ENCODE assay signal across 15 mouse cellular contexts in genomic region chr7:141064175-141064574, GRCm38 (mm10). TPM values are rescaled to one million over a fixed set of nuclear protein-coding genes. Genes with fewer than 3 reads are reported as not detected.
DNase-seq lines count a peak whose midpoint lies in the region; ATAC-seq and TF ChIP-seq lines count a peak whose summit lies in the region.
"Had no signal": no experiment of that assay in that cellular context is flagged by ENCODE, and none has a peak within 500 bp of the region (broad histone marks: within the 10 kb centered on the region; RNA-seq: fewer than 3 reads in every experiment).

No protein-coding gene starts in this region.

- DNase-seq in lung, postnatal 10 days, result peak; percentile 49
- no peak for DNase-seq in lung, adult 2 months
- peak; percentile 68 for DNase-seq in ZHBTc4 (ENCODE audit: low read depth, low spot score)
- DNase-seq in liver, result peak; percentile 57
- DNase-seq in adrenal gland, postnatal 36 days, result no peak
- no peak for DNase-seq in forebrain, embryonic 14.5 days (ENCODE audit: low spot score)
- no peak for DNase-seq in Muller cell, postnatal 12 days (ENCODE audit: inconsistent ontology term)
- DNase-seq: cerebellum, postnatal 25 days; midbrain, embryonic 14.5 days had no signal

- TF ChIP-seq POLR2A in lung, adult 2 months (IDR thresholded peaks at IDR 0.05; ENCODE audit: borderline replicate concordance, extremely low read depth, low read depth, low read length), result no peak

- H3K4me3 ChIP-seq in lung, adult 2 months (replicated peaks; ENCODE audit: extremely low read depth, low read depth, low read length), result no peak overlapping the region
- no peak overlapping the region for H3K4me3 ChIP-seq in stomach, embryonic 16.5 days (replicated peaks; ENCODE audit: low read length)
- H3K4me3 ChIP-seq in forebrain, embryonic 14.5 days (ENCODE audit: low read depth, low read length), result no peak overlapping the region

- H3K9ac ChIP-seq in stomach, embryonic 16.5 days (ENCODE audit: low read length), result no peak overlapping the region
- H3K9ac ChIP-seq in forebrain, embryonic 14.5 days (ENCODE audit: low read length), result no peak overlapping the region

- ATAC-seq in stomach, embryonic 16.5 days (ENCODE audit: insufficient read depth, low FRiP score), result 0 out of 2 replicates have a peak, but pooled peaks have one; percentile 22
- ATAC-seq in forebrain, embryonic 14.5 days, result no peak

- no peaks in the 10 kb centered on the region for H3K27me3 ChIP-seq in stomach, embryonic 16.5 days (ENCODE audit: control insufficient read depth, insufficient read depth, low read length)
- H3K27me3 ChIP-seq in forebrain, embryonic 14.5 days (replicated peaks; ENCODE audit: control insufficient read depth, insufficient read depth, low read length), result no peaks in the 10 kb centered on the region

- WGBS in lung, adult 2 months, result 54% methylated on average over 7 of the region's 7 CpGs
- 67% methylated on average over 7 of the region's 7 CpGs for WGBS in stomach, embryonic 16.5 days
- 93% methylated on average over 7 of the region's 7 CpGs for WGBS in forebrain, embryonic 14.5 days

- no peaks in the 10 kb centered on the region for H3K36me3 ChIP-seq in stomach, embryonic 16.5 days (ENCODE audit: control insufficient read depth, insufficient read depth, low read length)
- H3K36me3 ChIP-seq in forebrain, embryonic 14.5 days (ENCODE audit: control insufficient read depth, insufficient read depth, low read length), result peaks cover 54% of the 10 kb centered on the region

- H3K4me2 ChIP-seq in stomach, embryonic 16.5 days (ENCODE audit: low read depth, low read length), result no peak overlapping the region
- H3K4me2 ChIP-seq in forebrain, embryonic 14.5 days (ENCODE audit: low read length), result no peak overlapping the region

- H3K27ac ChIP-seq in stomach, embryonic 16.5 days (ENCODE audit: low read length), result no peak overlapping the region
- H3K27ac ChIP-seq in forebrain, embryonic 14.5 days (ENCODE audit: low read depth, low read length), result no peak overlapping the region

- no peak for TF ChIP-seq CTCF in lung, adult 2 months (IDR thresholded peaks at IDR 0.05; ENCODE audit: insufficient read depth, low read length)

- H3K9me3 ChIP-seq in stomach, embryonic 16.5 days (replicated peaks; ENCODE audit: control insufficient read depth, low read length), result no peaks in the 10 kb centered on the region
- H3K9me3 ChIP-seq in forebrain, embryonic 14.5 days (replicated peaks; ENCODE audit: control insufficient read depth, low read length), result no peaks in the 10 kb centered on the region

- peaks cover 2% of the 10 kb centered on the region; the same call in 1 of the 2 replicates for H3K4me1 ChIP-seq in lung, adult 2 months (ENCODE audit: control insufficient read depth, insufficient read depth, low read length)
- peaks cover 6% of the 10 kb centered on the region for H3K4me1 ChIP-seq in stomach, embryonic 16.5 days (ENCODE audit: control insufficient read depth, insufficient read depth, low read length)
- peaks cover 17% of the 10 kb centered on the region; the same call in 1 of the 2 replicates for H3K4me1 ChIP-seq in forebrain, embryonic 14.5 days (ENCODE audit: control insufficient read depth, insufficient read depth, low read length)

RNA-seq across cellular contexts. Expression of gene B4galnt4, which starts 3.3 kb away (rescaled TPM):
- 0.33 and 0.36 TPM in 2 replicates for polyA plus RNA-seq in lung, adult 2 months (2012; rRNA removed)
- 4.9 and 5.1 TPM in 2 replicates for polyA plus RNA-seq in stomach, embryonic 16.5 days (2015; fragmentation: Nextera tagmentation; extraction: Ambion mirVana)
- under 1 TPM; 0.83 to 0.95 TPM for total RNA-seq in adrenal gland, postnatal 36 days (2021)
- polyA plus RNA-seq in forebrain, embryonic 14.5 days (2014; fragmentation: Nextera tagmentation; extraction: Ambion mirVana), result 29.1 and 29.5 TPM in 2 replicates
- total RNA-seq: gastrocnemius, adult 18-20 months had no signal

RNA-seq across cellular contexts. Expression of gene Pkp3, which starts 13.8 kb away (rescaled TPM):
- 23.8 and 47.7 TPM in 2 replicates for polyA plus RNA-seq in lung, adult 2 months (2012; rRNA removed)
- polyA plus RNA-seq in stomach, embryonic 16.5 days (2015; fragmentation: Nextera tagmentation; extraction: Ambion mirVana), result 74.2 and 103 TPM in 2 replicates
- total RNA-seq in adrenal gland, postnatal 36 days (2021), result 1 to 10 TPM; 1.4 to 1.5 TPM
- not detected in 2 replicates for polyA plus RNA-seq in forebrain, embryonic 14.5 days (2014; fragmentation: Nextera tagmentation; extraction: Ambion mirVana)
- total RNA-seq: gastrocnemius, adult 18-20 months had no signal
- polyA plus RNA-seq: midbrain, embryonic 14.5 days; neural tube, embryonic 14.5 days had no signal

RNA-seq across cellular contexts. Expression of gene Gm17387, which starts 35.2 kb away (rescaled TPM):
- polyA plus RNA-seq in lung, adult 2 months (2012; rRNA removed), result not detected in 2 replicates
- not detected in 2 replicates for polyA plus RNA-seq in stomach, embryonic 16.5 days (2015; fragmentation: Nextera tagmentation; extraction: Ambion mirVana)
- total RNA-seq in adrenal gland, postnatal 36 days (2021), result not detected
- polyA plus RNA-seq in forebrain, embryonic 14.5 days (2014; fragmentation: Nextera tagmentation; extraction: Ambion mirVana), result not detected in 2 replicates
- total RNA-seq: gastrocnemius, adult 18-20 months had no signal
- polyA plus RNA-seq: heart, embryonic 16.5 days; limb, embryonic 11.5 days; midbrain, embryonic 14.5 days; neural tube, embryonic 14.5 days; stomach, embryonic 14.5 days had no signal

RNA-seq across cellular contexts. Expression of gene Sigirr, which starts 36.2 kb away (rescaled TPM):
- polyA plus RNA-seq in lung, adult 2 months (2012; rRNA removed), result 40.5 and 40.6 TPM in 2 replicates
- 14.1 and 14.7 TPM in 2 replicates for polyA plus RNA-seq in stomach, embryonic 16.5 days (2015; fragmentation: Nextera tagmentation; extraction: Ambion mirVana)
- total RNA-seq in adrenal gland, postnatal 36 days (2021), result 1 to 10 TPM; 2.4 to 4.3 TPM
- 2.4 and 2.5 TPM in 2 replicates for polyA plus RNA-seq in forebrain, embryonic 14.5 days (2014; fragmentation: Nextera tagmentation; extraction: Ambion mirVana)

RNA-seq across cellular contexts. Expression of gene Ifitm6, which starts 46.5 kb away (rescaled TPM):
- polyA plus RNA-seq in lung, adult 2 months (2012; rRNA removed), result 10.6 and 24.3 TPM in 2 replicates
- 5.5 and 7.5 TPM in 2 replicates for polyA plus RNA-seq in stomach, embryonic 16.5 days (2015; fragmentation: Nextera tagmentation; extraction: Ambion mirVana)
- under 1 TPM in 1 of 2 experiments, not detected in 1; 0.99 TPM for total RNA-seq in adrenal gland, postnatal 36 days (2021)
- polyA plus RNA-seq in forebrain, embryonic 14.5 days (2014; fragmentation: Nextera tagmentation; extraction: Ambion mirVana), result 0.27 and 0.37 TPM in 2 replicates
- total RNA-seq: gastrocnemius, adult 18-20 months had no signal
- polyA plus RNA-seq: limb, embryonic 11.5 days; stomach, embryonic 14.5 days had no signal

Comparison
In these comparisons a context has a peak if more than half of its experiments do, and no peak if none do; other contexts are left out.
1. DNase-seq: peak in lung, postnatal 10 days (single experiment), ZHBTc4 (single experiment) and liver (single experiment); none in lung, adult 2 months (single experiment), adrenal gland, postnatal 36 days (0 of 2), forebrain, embryonic 14.5 days (single experiment) and Muller cell, postnatal 12 days (single experiment).
2. RNA of gene Pkp3, which starts 13.8 kb away (polyA plus RNA-seq): 74.2 to 103 TPM in stomach, embryonic 16.5 days and 23.8 to 47.7 TPM in lung, adult 2 months; not detected in forebrain, embryonic 14.5 days; every median in the first group is over 10 times any median in the second.